In genomic region chr7:43918871-43919270, GRCm38 (mm10) we compare ENCODE assay signal across 17 mouse cellular contexts. TPM values are rescaled to one million over a fixed set of nuclear protein-coding genes. Genes with fewer than 3 reads are reported as not detected.
DNase-seq lines count a peak whose midpoint lies in the region; ATAC-seq lines count a peak whose summit lies in the region.
"Had no signal": no experiment of that assay in that cellular context is flagged by ENCODE, and none has a peak within 500 bp of the region (broad histone marks: within the 10 kb centered on the region; RNA-seq: fewer than 3 reads in every experiment).

No protein-coding gene starts in this region.

- ATAC-seq in megakaryocyte-erythroid progenitor cell, adult 5-6 weeks (replicated peaks; ENCODE audit: low FRiP score, low TSS enrichment, poor library complexity, severe bottlenecking) = no peak

- peak; percentile 70 for DNase-seq in heart, adult 11 months
- no peak for DNase-seq in heart, postnatal 4 days
- DNase-seq in brain, adult 2 months (ENCODE audit: low read depth, low spot score) = peak; percentile 5
- peak; percentile 37 for DNase-seq in testis, postnatal 10 days (ENCODE audit: low spot score)
- DNase-seq: adrenal gland, adult 2 months; adrenal gland, postnatal 10 days; adrenal gland, postnatal 25 days; cerebellum, adult 11-12 months; cerebellum, adult 2 months; cerebellum, adult 9-10 months; cerebellum, postnatal 10 days; cerebellum, postnatal 25 days; forebrain, postnatal 0 days had no signal

RNA-seq across cellular contexts. Expression of gene Klk15, which starts 14.7 kb away (rescaled TPM):
- not detected for total RNA-seq in heart, postnatal 4 days (2021)
- not detected in 2 replicates for total RNA-seq in megakaryocyte-erythroid progenitor cell, adult 5-6 weeks (2014; fragmentation: Nextera tagmentation)
- not detected in 2 replicates for total RNA-seq in megakaryocyte-erythroid progenitor cell, adult 5-6 weeks (2017)
- total RNA-seq: adrenal gland, adult 2 months; adrenal gland, postnatal 10 days; adrenal gland, postnatal 25 days; adrenal gland, postnatal 4 days; ES-E14; forebrain, postnatal 0 days; MEL had no signal

RNA-seq across cellular contexts. Expression of gene Klk1b8, which starts 31.6 kb away (rescaled TPM):
- total RNA-seq in heart, postnatal 4 days (2021) = not detected
- not detected in 2 replicates for total RNA-seq in megakaryocyte-erythroid progenitor cell, adult 5-6 weeks (2014; fragmentation: Nextera tagmentation)
- not detected in 2 replicates for total RNA-seq in megakaryocyte-erythroid progenitor cell, adult 5-6 weeks (2017)
- total RNA-seq: adrenal gland, adult 2 months; adrenal gland, postnatal 10 days; adrenal gland, postnatal 25 days; adrenal gland, postnatal 4 days; ES-E14; forebrain, postnatal 0 days; MEL had no signal

RNA-seq across cellular contexts. Expression of gene Klk4, which starts 37.9 kb away (rescaled TPM):
- not detected for total RNA-seq in heart, postnatal 4 days (2021)
- total RNA-seq in megakaryocyte-erythroid progenitor cell, adult 5-6 weeks (2014; fragmentation: Nextera tagmentation) = not detected in 2 replicates
- total RNA-seq in megakaryocyte-erythroid progenitor cell, adult 5-6 weeks (2017) = not detected in 2 replicates
- total RNA-seq: adrenal gland, adult 2 months; adrenal gland, postnatal 25 days; adrenal gland, postnatal 4 days; ES-E14; MEL had no signal

RNA-seq across cellular contexts. Expression of gene Klk1b1, which starts 47.7 kb away (rescaled TPM):
- total RNA-seq in heart, postnatal 4 days (2021) = not detected
- not detected in 2 replicates for total RNA-seq in megakaryocyte-erythroid progenitor cell, adult 5-6 weeks (2014; fragmentation: Nextera tagmentation)
- not detected in 2 replicates for total RNA-seq in megakaryocyte-erythroid progenitor cell, adult 5-6 weeks (2017)
- total RNA-seq: adrenal gland, adult 2 months; adrenal gland, postnatal 10 days; adrenal gland, postnatal 25 days; adrenal gland, postnatal 4 days; ES-E14; forebrain, postnatal 0 days; MEL had no signal

RNA-seq across cellular contexts. Expression of gene Klk1b9, which starts 57.0 kb away (rescaled TPM):
- not detected for total RNA-seq in heart, postnatal 4 days (2021)
- not detected in 2 replicates for total RNA-seq in megakaryocyte-erythroid progenitor cell, adult 5-6 weeks (2014; fragmentation: Nextera tagmentation)
- total RNA-seq in megakaryocyte-erythroid progenitor cell, adult 5-6 weeks (2017) = not detected in 2 replicates
- total RNA-seq: adrenal gland, adult 2 months; adrenal gland, postnatal 10 days; adrenal gland, postnatal 25 days; adrenal gland, postnatal 4 days; ES-E14; forebrain, postnatal 0 days; MEL had no signal
